Mouse (Mus musculus): ENCODE results near the gene Mff. TPM values are rescaled to one million over a fixed set of nuclear protein-coding genes. Genes with fewer than 3 reads are reported as not detected.

Mff gene
- total and polyA plus RNA-seq, 2 experiments from 2014 or later: 364 to 410 TPM

DNA sequence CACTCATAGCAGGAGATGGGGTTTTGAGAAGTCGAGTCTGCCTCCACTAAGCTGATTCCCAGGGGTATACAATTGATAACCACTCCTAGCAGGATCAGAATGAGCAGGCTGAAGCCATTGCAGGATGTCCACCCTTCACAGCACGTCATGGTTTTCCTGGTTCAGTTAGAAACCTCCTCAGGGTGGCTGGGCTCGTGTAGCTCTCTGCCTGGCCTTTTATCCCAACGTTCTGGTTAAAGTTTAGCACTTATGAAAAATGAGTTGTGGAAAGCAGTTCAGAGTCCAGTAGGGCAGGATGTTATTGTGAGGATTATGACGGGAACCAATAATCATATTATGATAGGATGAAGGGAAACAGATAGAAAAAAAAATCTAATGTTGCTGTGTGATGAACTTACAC lies 43.6 kb downstream of the Mff start, which contains the start of gene Tm4sf20:
Gene Tm4sf20, minus strand, starts transcription at position 193 of the 400 bp plus-strand sequence.
- DNase-seq (ENCODE audit: low spot score) (no peak), ATAC-seq (no peak)
- TF ChIP-seq CTCF (IDR thresholded peaks at IDR 0.05; ENCODE audit: low read depth): no peak
- Histone ChIP-seq H3K4me2 (ENCODE audit: low read depth, low read length) (no peak within 1 kb of the TSS), H3K9ac (replicated peaks; ENCODE audit: low read length) (no peak within 1 kb of the TSS), H3K27me3 (ENCODE audit: insufficient read depth, low read length) (no peaks in the 10 kb centered on the region), H3K36me3 (ENCODE audit: insufficient read depth, low read length) (no peaks in the 10 kb centered on the region), H3K27ac (no peak within 1 kb of the TSS), H3K9me3 (ENCODE audit: low read length) (no peaks in the 10 kb centered on the region), H3K4me3 (ENCODE audit: low read length) (no peak within 1 kb of the TSS), H3K4me1 (ENCODE audit: insufficient read depth, low read length) (no peaks in the 10 kb centered on the region)
- 75% methylated on average over 5 of the region's 5 CpGs for WGBS

DNA sequence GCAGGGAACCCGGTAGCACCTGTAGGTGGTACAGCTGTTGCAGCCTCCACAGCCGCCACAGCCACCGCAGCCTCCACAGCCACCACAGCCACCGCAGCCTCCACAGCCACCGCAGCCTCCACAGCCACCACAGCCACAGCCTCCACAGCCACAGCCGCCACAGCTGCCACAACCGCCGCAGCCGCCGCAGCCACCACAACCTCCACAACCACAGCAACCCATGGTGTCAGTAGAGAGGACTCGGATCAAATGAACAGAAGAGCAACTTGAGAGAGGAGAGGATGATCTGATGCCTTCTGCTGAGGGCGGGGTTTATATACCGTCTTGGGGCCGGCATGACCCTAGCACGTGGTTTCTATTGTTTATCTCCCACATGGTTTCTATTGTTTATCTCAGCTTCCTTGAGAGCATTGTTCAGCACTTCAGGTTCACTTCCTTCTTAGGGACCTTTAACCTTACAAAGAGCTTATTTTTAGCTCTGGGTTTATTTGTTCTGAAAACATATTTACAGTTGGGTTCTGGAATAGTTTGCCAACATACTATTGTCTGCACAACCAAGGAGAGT lies 46.4 kb downstream of the Mff start, which contains the start of gene Gm47791:
Gene Gm47791, minus strand, starts transcription at position 222 of the 565 bp plus-strand sequence.
- no peak for ATAC-seq
- TF ChIP-seq CTCF (IDR thresholded peaks at IDR 0.05; ENCODE audit: low read depth): no peak
- Histone ChIP-seq H3K4me1 (ENCODE audit: insufficient read depth, low read length) (no peaks in the 10 kb centered on the region), H3K9me3 (ENCODE audit: low read length) (no peaks in the 10 kb centered on the region), H3K4me3 (ENCODE audit: low read length) (no peak within 1 kb of the TSS), H3K27me3 (ENCODE audit: insufficient read depth, low read length) (no peaks in the 10 kb centered on the region), H3K9ac (replicated peaks; ENCODE audit: low read length) (no peak within 1 kb of the TSS), H3K4me2 (ENCODE audit: low read depth, low read length) (no peak within 1 kb of the TSS), H3K27ac (no peak within 1 kb of the TSS), H3K36me3 (ENCODE audit: insufficient read depth, low read length) (no peaks in the 10 kb centered on the region)
- no peak for DNase-seq (ENCODE audit: low spot score)
- WGBS: 90% methylated on average over 15 of the region's 15 CpGs

DNA sequence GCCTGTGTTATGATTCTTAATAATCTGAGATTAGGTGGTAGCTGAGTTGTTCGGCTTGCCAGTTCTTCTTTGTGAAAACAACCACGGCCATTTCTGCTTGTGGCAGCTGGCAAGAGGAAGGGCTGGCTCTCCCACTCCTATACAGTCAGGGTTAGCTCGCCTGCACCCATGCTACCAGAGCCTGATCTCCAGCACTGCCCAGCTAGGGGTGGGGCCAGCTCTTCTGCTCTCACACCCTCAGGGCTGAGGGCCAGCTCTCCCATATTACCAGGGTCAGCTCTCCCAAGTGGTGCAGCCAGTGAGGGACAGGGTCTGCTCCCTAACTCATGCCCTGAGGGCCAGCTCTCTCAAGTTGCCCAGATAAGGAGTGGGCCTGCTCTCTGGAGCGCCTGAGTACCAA lies 47.7 kb downstream of the Mff start:
- H3K4me1 ChIP-seq (ENCODE audit: insufficient read depth, low read length): no peaks in the 10 kb centered on the region
- DNase-seq (ENCODE audit: low spot score): no peak
- H3K9me3 ChIP-seq (ENCODE audit: low read length): no peaks in the 10 kb centered on the region
- H3K27me3 ChIP-seq (ENCODE audit: insufficient read depth, low read length): no peaks in the 10 kb centered on the region
- H3K36me3 ChIP-seq (ENCODE audit: insufficient read depth, low read length): no peaks in the 10 kb centered on the region
- WGBS: 91% methylated on average over 4 of the region's 4 CpGs
- H3K4me2 ChIP-seq (ENCODE audit: low read depth, low read length): no peak overlapping the region
- H3K27ac ChIP-seq: no peak overlapping the region
- TF ChIP-seq CTCF (IDR thresholded peaks at IDR 0.05; ENCODE audit: low read depth): no peak
- no peak overlapping the region for H3K4me3 ChIP-seq (ENCODE audit: low read length)
- no peak overlapping the region for H3K9ac ChIP-seq (replicated peaks; ENCODE audit: low read length)
- no peak for ATAC-seq

DNA sequence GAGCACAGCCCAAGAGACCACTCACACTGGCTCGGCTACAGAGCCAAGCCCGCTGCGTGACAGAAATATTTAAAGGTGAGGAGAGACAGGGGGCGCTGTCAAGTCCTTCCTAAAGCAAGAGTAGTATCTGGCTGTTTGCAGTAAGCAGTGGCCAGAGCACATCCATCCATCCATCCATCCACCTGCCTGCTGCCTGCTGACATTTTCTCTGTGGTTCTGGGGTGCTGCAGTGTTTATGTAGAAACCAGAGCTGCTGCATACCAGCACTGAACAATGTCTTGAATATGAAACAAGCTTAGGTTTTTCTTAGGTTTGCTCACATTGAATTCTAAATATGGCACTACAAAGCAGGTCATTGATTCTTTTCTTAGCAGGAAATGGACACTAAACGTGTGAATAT lies 48.5 kb downstream of the Mff start:
- Histone ChIP-seq H3K4me3 (ENCODE audit: low read length) (no peak overlapping the region), H3K4me2 (ENCODE audit: low read depth, low read length) (no peak overlapping the region), H3K9me3 (ENCODE audit: low read length) (no peaks in the 10 kb centered on the region), H3K36me3 (ENCODE audit: insufficient read depth, low read length) (no peaks in the 10 kb centered on the region), H3K27me3 (ENCODE audit: insufficient read depth, low read length) (no peaks in the 10 kb centered on the region), H3K27ac (no peak overlapping the region), H3K9ac (replicated peaks; ENCODE audit: low read length) (no peak overlapping the region), H3K4me1 (ENCODE audit: insufficient read depth, low read length) (no peaks in the 10 kb centered on the region)
- ATAC-seq: no peak
- WGBS: 72% methylated on average over 5 of the region's 5 CpGs
- TF ChIP-seq CTCF (IDR thresholded peaks at IDR 0.05; ENCODE audit: low read depth): no peak
- no peak for DNase-seq (ENCODE audit: low spot score)

DNA sequence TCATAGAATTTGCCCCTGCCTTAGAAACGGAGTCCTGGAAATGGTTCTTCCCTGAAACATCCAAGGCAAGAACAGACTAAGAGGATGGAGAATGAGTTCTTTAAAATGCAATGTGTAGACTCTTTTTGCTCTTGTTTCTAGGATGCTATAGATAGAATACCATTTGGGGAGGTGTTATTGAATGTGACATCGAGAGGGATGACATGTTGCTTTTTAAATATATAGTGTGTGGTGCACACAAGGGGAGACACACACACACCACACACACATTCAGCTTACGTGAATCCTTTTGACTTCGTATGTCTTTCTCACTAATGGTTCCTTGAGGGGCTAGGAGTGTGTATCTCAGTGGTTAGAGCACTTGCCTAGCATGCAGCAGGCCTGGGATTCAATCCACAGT lies 50.6 kb downstream of the Mff start:
- Histone ChIP-seq H3K9ac (replicated peaks; ENCODE audit: low read length) (no peak overlapping the region), H3K27ac (no peak overlapping the region), H3K4me1 (ENCODE audit: insufficient read depth, low read length) (no peaks in the 10 kb centered on the region), H3K9me3 (ENCODE audit: low read length) (no peaks in the 10 kb centered on the region), H3K4me3 (ENCODE audit: low read length) (no peak overlapping the region), H3K27me3 (ENCODE audit: insufficient read depth, low read length) (no peaks in the 10 kb centered on the region), H3K36me3 (ENCODE audit: insufficient read depth, low read length) (no peaks in the 10 kb centered on the region), H3K4me2 (ENCODE audit: low read depth, low read length) (no peak overlapping the region)
- no peak for DNase-seq (ENCODE audit: low spot score)
- 96% methylated on average over 4 of the region's 4 CpGs for WGBS
- ATAC-seq: no peak
- no peak for TF ChIP-seq CTCF (IDR thresholded peaks at IDR 0.05; ENCODE audit: low read depth)

DNA sequence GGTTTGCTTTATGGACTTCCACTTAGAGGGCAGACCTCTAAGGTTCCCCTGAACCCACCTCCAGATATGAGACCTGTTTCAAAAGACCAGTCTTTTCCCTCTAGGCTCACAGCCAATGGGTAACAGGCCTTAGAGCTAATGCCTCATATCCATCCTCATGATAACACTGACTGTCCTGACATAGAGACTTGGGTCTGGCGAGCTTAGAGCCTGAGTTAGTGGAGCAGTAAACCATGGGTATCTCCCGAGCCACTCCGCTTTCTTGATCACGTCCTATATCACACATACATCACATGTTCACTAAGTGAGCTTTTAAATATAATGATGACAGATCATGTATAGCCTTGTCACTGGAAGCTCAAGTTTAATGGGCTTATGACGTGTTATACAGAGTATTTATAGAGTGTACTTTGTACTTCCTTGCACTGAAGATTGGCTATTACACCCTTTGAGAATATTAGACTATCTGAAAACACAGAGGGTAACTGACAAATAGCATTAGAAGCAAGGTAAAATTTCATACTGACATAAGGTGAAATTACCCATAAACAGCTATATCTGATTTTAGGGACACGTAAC lies 54.8 kb downstream of the Mff start:
- no peak for TF ChIP-seq CTCF (IDR thresholded peaks at IDR 0.05; ENCODE audit: low read depth)
- Histone ChIP-seq H3K4me2 (ENCODE audit: low read depth, low read length) (no peak overlapping the region), H3K27ac (no peak overlapping the region), H3K4me1 (ENCODE audit: insufficient read depth, low read length) (no peaks in the 10 kb centered on the region), H3K4me3 (ENCODE audit: low read length) (no peak overlapping the region), H3K27me3 (ENCODE audit: insufficient read depth, low read length) (no peaks in the 10 kb centered on the region), H3K36me3 (ENCODE audit: insufficient read depth, low read length) (no peaks in the 10 kb centered on the region), H3K9ac (replicated peaks; ENCODE audit: low read length) (no peak overlapping the region), H3K9me3 (ENCODE audit: low read length) (no peaks in the 10 kb centered on the region)
- DNase-seq (ENCODE audit: low spot score) (no peak), ATAC-seq (no peak)
- 86% methylated on average over 6 of the region's 6 CpGs for WGBS

DNA sequence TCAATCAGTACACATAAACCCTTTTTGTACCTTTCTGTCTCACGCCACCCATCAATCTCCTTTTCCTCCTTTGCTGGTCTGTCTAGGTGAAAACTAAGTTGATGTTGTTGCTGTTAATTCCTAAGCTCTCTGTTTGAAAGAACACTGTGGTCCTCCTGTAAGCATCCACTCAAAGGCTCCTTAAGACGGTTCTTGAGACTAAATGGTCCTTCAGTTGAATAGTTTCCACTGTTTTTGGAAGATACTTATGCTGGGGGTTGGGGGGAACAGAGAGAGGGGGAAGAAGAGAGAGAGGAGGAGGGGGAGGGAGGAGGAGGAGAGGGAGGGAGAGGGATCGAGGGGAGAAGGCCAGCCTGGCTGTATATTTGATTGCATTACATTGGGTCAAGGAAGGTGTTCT lies 58.9 kb downstream of the Mff start:
- ATAC-seq: no peak
- no peak for DNase-seq (ENCODE audit: low spot score)
- Histone ChIP-seq H3K4me2 (ENCODE audit: low read depth, low read length) (no peak overlapping the region), H3K27ac (no peak overlapping the region), H3K4me3 (ENCODE audit: low read length) (no peak overlapping the region), H3K9me3 (ENCODE audit: low read length) (no peaks in the 10 kb centered on the region), H3K27me3 (ENCODE audit: insufficient read depth, low read length) (no peaks in the 10 kb centered on the region), H3K36me3 (ENCODE audit: insufficient read depth, low read length) (no peaks in the 10 kb centered on the region), H3K9ac (replicated peaks; ENCODE audit: low read length) (no peak overlapping the region), H3K4me1 (ENCODE audit: insufficient read depth, low read length) (no peaks in the 10 kb centered on the region)
- 81% methylated on average over 3 of the region's 3 CpGs for WGBS
- no peak for TF ChIP-seq CTCF (IDR thresholded peaks at IDR 0.05; ENCODE audit: low read depth)

Data from hindbrain, postnatal 0 days (tissue).